Mouse (Mus musculus) mouse embryonic stem cell (cell line): Measurements from ENCODE around the gene Ugt2a2.
"Not testable (repeated sequence)": the region's sequence is repeated elsewhere in the genome, so short reads cannot be mapped to it uniquely, and the experiment has no call there.

Source experiments
- in situ Hi-C, 2 experiments: fragments of 300-500 bp; cut with MboI; formaldehyde crosslinking; loops; 1 replicate in 1 of 2; 3 replicates in 1 of 2; pipeline ENCODE4 v1.14.3; 2019 to 2020; ENCODE audit warnings: low sequenced_read_pairs in 2 of 2, low pct_unique_long_range_greater_than_20kb in 1 of 2, mixed read lengths in 1 of 2; ENCODE audit not compliant: unreplicated experiment in 1 of 2

Gene Ugt2a2

DNA sequence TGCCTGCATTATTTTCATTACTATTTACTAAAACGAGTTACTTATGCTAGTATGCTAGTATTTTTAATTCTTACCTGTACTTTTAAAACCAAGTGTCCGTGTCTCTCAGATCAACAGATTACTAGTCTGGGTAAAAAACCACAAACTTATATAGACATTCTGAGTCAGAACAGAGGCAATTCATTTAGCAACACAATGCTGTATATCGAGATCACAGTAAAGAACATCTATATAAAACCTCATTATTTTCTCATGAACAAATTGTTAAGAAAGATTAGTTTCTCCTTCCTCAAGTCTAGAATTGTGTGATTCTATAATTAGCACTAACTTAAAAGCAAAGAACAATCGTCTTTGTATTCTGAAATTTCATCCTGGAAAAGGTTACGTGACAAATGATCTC lies at the start of gene Ugt2a2:
Gene Ugt2a2 (minus strand): TSS at position 101 of the 400 bp plus-strand sequence.
- in situ Hi-C loops: no loop called here

DNA sequence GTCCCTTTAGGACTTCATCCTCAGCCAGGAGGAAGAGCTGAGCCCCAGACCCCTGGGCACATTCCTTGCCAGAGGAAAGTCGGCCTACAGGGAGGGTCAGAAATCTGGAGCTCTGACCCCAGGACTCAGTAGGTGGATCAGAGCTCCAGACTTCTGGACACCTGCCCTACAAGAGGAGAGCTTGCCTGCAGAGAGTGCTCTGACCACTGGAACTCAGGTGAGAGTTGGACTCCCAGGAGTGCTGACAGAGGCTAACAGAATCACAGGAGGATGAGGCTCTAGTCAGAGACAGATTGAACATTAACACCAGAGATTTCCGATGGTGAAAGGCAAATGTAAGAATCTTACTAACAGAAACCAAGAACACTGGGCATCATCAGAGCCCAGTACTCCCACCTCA lies 41.5 kb upstream of the Ugt2a2 start:
- in situ Hi-C loops: not testable (repeated sequence)

DNA sequence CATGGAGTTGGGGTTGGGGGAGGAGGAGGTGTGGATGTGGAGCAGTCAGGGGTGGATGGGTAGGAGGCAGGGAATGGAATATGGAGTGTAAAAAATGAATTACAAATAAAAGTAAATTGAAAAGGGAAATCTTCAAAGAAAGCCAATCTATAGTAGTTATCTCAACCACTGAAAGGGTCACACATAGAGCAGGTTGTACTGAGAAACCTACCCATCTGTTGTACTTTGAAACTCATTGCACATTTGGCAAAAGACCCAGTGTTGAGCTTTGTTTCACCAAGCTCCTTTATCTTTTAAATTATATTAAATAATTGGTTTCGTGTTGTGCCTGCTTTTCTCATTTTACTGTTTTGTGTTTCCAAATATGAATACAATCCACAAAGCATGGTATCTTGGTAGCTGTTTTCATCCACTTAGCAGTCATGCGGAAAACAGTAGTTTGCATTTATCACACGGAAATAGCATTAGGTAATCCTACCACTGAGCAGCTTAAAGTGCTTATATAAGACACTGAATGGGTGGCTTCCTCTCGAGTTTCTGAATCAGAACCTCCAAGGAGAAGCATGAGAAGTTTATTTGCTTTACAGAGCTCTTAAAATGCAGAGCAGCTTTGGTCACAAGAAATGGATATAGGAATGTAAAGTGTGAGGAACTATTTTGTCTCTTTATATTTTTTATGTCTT lies 23.9 kb upstream of the Ugt2a2 start:
- in situ Hi-C loops: no loop called here

DNA sequence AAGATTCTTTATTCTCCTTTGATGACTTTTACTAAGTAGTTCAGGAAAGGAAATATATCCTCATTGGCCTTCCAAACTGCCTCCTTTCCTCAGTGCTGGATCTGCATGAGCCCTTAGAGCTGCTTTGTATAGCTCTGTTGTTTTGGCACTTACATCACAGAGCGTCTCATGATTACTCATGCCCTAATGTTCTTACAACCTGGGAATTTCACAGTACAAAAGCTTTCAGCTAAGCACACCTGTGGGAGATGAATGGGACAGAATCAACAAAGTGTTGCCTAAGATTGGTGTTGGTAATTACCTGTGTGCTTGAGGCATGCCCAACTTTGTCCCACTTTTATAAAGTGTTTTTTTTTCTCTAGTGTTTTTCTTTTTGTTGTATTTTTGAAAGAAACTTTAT lies 20.6 kb upstream of the Ugt2a2 start:
- in situ Hi-C loops: no loop called here

DNA sequence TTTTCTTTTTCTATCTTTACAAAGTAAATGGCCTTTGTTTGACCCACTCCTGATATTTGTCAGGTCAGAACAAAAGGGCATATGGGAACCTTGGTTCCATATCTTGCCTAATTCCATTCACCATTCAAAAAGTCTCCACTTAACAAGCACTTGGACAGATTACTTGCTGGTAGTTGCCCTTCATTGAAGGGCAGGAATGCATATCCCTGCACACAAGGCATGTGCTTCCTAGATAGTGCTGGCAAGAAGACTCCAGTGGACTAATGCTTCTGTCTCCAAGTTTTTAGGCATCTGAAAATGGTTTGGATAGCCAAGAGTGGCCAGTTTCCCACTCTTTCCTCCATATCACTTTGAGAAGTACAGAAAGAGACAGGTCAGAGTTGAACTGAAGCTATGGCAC lies 17.3 kb upstream of the Ugt2a2 start:
- in situ Hi-C loops: no loop called here

DNA sequence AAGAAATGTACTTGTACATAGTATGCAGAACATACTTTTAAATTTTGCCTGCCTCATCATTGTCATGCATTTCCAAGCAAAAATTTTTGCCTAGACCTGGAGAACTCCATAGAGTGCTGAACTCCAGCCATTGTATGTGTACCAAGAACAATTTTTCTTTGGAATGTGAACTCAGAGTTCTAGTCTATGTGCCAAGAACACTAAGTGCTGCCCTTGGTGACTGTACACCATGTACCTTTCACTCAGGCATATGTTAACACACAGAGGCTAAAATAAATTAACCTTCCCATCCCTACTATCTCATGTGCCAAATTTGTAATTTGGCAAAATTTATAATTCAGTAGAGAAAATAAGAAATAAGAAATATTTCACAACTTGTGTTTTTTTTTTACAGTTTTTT lies 16.9 kb upstream of the Ugt2a2 start:
- in situ Hi-C loops: no loop called here

DNA sequence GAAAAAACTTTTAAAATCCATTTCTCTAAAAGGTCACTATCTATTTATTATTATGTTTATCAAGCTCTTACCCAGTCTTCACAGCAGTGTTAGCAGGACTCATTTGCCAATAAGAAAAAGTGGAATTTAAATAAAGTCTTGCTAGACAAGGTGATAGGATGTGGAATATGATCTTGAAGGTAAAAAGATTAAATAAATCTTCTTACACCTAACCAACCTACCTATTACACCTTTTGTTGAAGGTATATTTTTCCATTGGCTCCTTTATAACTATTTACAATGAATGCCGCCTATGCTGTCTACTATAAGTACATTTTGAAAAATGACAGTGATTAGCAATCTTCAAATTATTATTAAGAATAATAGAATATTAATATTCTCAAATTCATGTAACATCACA lies 8.7 kb upstream of the Ugt2a2 start, which contains the start of gene Ugt2a1:
Gene Ugt2a1 (minus strand): TSS at position 101 of the 400 bp plus-strand sequence.
- in situ Hi-C loops: no loop called here

DNA sequence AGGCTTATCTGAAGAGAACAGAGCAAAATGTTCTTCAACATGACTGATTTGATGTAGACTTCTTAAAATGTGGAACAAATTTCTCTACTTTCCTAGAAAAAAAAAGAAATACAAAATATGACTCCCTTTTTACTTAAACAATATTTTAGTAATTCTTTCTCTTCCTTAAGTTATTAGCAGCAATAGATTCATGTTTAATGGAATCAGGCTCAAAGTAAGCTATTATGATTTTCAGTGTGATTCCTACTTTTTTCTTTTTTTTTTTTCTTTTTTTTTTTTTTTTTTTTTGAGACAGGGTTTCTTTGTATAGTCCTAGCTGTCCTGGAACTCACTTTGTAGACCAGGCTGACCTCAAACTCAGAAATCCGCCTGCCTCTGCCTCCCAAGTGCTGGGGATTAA lies 4.6 kb upstream of the Ugt2a2 start, which contains the start of gene Gm43638:
Gene Gm43638 (minus strand): TSS at position 101 of the 400 bp plus-strand sequence.
- in situ Hi-C loops: not testable (repeated sequence)

DNA sequence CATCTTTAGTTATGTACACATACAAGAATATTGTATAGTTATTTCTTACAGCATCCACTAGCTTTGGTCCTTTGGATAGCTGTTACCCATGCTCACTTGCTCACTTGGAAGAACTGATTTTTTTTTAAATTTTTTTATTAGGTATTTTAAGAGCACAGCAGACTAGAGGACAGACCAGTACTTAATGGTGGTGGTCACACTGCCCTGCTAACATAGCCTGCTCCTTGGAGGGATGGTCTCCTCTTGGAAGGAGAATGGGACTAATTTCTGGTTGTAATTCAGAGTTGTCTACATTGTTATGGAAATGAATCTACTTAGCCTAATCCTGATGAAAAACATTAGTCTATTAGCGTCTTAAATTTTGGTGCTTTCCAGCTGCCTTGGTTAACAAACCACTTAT lies 23.2 kb downstream of the Ugt2a2 start:
- in situ Hi-C loops: no loop called here

DNA sequence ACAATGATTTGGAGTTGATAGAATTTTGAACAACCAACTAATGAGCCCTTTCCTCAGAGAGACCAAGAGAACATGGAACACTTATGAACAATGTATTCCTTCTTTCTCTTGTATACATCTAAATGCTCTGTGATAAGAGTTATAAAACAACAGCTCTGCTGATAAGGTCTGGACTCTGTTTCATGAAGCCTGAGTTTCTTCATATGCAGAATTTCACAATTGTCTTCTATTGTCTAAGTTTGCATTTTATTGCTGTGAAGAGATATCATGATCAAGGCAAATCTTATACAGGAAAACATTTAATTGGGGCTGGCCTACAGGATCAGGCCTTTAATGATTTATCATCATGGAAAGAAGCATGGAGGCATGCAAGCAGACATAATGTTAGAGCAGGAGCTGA lies 24.4 kb downstream of the Ugt2a2 start:
- in situ Hi-C loops: no loop called here

DNA sequence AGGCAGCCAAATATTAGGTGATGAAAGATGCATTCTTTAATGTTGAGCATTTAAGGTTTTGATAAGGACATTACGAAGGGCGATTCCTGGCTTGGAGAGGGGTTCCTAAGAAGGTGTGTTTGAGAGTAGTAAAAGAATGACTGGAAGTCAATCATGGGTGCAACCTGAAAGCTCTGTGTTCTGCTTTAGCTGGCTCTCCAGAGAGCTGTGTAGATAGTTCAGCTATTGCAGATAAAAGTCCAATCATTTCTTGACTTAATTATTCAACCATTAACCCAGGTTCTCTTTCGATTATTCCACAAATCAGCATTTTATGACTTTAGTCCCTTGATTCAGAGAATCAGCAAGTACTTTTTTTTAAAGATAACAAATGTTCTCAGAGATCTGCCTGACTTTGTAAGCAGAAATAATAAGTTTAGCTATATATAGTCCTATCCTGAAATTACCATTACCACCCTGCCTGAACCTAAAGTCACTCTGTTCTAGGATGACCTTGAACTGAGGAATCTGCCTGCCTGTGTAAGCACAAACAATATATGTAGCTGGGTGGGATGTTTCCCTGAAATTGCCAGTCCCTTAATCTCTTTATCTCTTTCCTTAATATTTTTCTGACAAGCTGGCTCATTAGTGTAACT lies 25.7 kb downstream of the Ugt2a2 start:
- in situ Hi-C loops: no loop called here

DNA sequence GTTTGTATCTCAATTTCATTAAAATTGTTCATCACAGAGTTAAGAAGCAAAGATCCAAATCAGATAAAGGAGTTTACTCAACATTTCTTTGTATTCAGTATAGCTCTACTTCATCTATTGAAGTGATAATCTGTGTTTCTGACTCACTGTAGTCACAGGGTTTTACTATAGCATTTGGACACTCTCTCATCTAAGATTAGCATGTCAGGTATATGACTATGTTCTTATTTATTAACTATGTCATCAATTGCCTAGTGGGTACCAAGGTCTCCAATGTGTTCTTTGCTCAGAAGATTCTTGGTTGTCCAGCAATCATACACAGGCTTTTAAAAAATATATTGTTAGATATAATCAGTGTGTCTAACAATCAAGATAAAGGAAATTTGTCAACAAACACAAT lies 26.5 kb downstream of the Ugt2a2 start:
- in situ Hi-C loops: no loop called here

DNA sequence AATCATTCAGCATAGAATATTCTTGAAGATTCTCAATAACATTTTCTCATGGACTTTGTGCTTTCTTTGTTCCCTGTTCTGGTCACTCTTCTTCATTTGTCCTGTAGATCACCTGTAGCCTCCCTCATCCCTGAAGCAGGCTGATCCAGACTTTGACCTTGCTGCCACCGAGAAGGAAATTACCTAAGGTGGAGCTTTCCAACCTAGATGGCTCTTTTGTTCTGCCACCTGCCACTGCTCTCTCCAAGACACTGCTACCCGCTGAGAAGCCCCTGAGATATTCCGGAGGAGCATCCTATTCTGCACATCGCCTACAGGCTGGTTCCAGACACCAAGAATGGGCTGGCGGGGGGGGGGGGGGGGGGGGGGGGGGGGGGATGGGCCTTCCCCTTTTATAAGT lies 29.5 kb downstream of the Ugt2a2 start:
- in situ Hi-C loops: not testable (repeated sequence)

DNA sequence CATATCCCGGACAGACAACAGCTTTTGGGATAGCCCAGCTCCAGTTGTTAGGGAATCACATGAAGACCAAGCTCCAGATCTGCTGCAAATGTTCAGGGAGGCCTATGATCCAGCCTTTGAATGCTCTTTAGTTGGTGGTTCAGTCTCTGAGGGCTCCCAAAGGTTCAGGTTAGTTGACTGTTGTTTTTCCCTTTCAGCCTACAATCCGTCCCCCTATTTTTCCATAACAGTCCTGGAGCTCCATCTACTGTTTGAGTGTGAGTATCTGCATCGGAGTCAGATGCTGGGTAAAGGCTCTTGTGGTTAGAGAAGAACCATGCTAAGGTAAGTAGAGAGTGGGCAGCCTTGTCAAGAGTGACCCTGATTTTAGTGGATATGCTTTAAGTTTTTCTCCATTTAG lies 45.8 kb downstream of the Ugt2a2 start:
- in situ Hi-C loops: loop anchor here in 1 of 2 experiments (25.0 kb wide), 1 partner anchor 599 kb away; no protein-coding TSS in a partner anchor

DNA sequence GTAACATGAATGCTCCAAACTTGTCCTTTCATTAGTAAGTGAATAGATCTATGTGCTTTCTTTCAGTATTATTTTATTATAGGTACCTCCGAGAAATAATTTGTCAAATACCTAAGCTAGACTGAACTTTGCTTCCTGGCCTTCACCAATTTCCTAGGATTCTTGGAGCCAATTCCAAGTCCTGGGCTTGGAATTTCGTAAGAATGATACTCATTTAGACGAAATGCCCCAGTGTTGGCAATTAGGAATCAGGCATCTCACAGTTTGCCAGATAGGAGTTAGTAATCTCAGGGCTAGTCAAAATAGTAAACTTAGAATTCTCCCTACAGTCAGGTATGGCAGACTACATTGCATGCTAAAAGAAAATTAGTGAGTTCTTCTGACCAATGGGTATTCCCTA lies 56.4 kb downstream of the Ugt2a2 start:
- in situ Hi-C loops: loop anchor here in 1 of 2 experiments (25.0 kb wide), 1 partner anchor 588 kb away; no protein-coding TSS in a partner anchor

DNA sequence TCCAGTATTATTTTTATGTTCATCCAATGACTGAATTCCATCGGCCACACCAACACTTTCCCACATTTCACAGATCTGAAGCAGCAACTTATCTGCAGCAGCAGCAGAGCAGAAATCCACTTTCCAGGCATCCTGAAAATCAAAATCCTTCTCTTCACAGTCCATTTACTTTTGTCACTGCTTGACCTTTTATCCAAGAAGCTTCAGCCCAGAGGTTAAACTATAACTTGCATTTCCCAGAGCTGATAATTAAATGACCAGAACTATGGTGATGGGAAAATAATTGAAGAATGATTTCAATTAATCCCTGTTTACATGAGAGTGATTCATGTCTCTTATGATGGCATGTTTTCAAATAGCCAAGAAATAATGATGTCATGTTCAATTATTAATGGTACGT lies 58.0 kb downstream of the Ugt2a2 start, which contains the start of gene Ugt2b38:
Gene Ugt2b38 (minus strand): TSS at position 163 of the 400 bp plus-strand sequence.
- in situ Hi-C loops: not testable (repeated sequence)
